Mouse (Mus musculus): ENCODE measurements around the gene Dcdc2a. TPM values are rescaled to one million over a fixed set of nuclear protein-coding genes. Genes with fewer than 3 reads are reported as not detected.

The Dcdc2a gene
- polyA plus RNA-seq, 1 experiment from 2014 or later, result 0.22 TPM

GRCm38 (mm10) chr13:25127806-25128205 is 72.0 kb downstream of the Dcdc2a start:
- Histone ChIP-seq H3K4me3 (replicated peaks) (no peak overlapping the region), H3K27ac (no peak overlapping the region), H3K4me2 (no peak overlapping the region), H3K27me3 (no peaks in the 10 kb centered on the region), H3K9me3 (replicated peaks) (no peaks in the 10 kb centered on the region), H3K9ac (no peak overlapping the region), H3K4me1 (replicated peaks) (no peaks in the 10 kb centered on the region), H3K36me3 (no peaks in the 10 kb centered on the region)
- ATAC-seq (ENCODE audit: low read depth) (no peak), DNase-seq (no peak)
- 76% methylated on average over 6 of the region's 6 CpGs for WGBS (ENCODE audit: insufficient replicate concordance)

- Histone ChIP-seq H3K36me3 (no peaks in the 10 kb centered on the region), H3K27me3 (no peaks in the 10 kb centered on the region), H3K9me3 (replicated peaks) (no peaks in the 10 kb centered on the region), H3K4me2 (no peak overlapping the region), H3K27ac (no peak overlapping the region), H3K4me3 (replicated peaks) (no peak overlapping the region), H3K9ac (no peak overlapping the region), H3K4me1 (replicated peaks) (no peaks in the 10 kb centered on the region)
- DNase-seq (no peak), ATAC-seq (ENCODE audit: low read depth) (no peak)
- 66% methylated on average over 9 of the region's 9 CpGs for WGBS (ENCODE audit: insufficient replicate concordance)
Observed at GRCm38 (mm10) chr13:25128766-25129165, 73.0 kb downstream of the Dcdc2a start.

GRCm38 (mm10) chr13:25143066-25143465 is 87.3 kb downstream of the Dcdc2a start:
- H3K9me3 ChIP-seq (replicated peaks), result no peaks in the 10 kb centered on the region
- H3K36me3 ChIP-seq, result no peaks in the 10 kb centered on the region
- H3K4me2 ChIP-seq, result no peak overlapping the region
- no peak overlapping the region for H3K27ac ChIP-seq
- H3K4me3 ChIP-seq (replicated peaks), result no peak overlapping the region
- 68% methylated on average over 3 of the region's 3 CpGs for WGBS (ENCODE audit: insufficient replicate concordance)
- no peaks in the 10 kb centered on the region for H3K27me3 ChIP-seq
- H3K9ac ChIP-seq, result no peak overlapping the region
- no peak for DNase-seq
- H3K4me1 ChIP-seq (replicated peaks), result no peaks in the 10 kb centered on the region
- no peak for ATAC-seq (ENCODE audit: low read depth)

GRCm38 (mm10) chr13:25144093-25144492 is 88.3 kb downstream of the Dcdc2a start:
- Histone ChIP-seq H3K4me2 (no peak overlapping the region), H3K4me1 (replicated peaks) (no peaks in the 10 kb centered on the region), H3K27me3 (no peaks in the 10 kb centered on the region), H3K4me3 (replicated peaks) (no peak overlapping the region), H3K27ac (no peak overlapping the region), H3K36me3 (no peaks in the 10 kb centered on the region), H3K9ac (no peak overlapping the region), H3K9me3 (replicated peaks) (no peaks in the 10 kb centered on the region)
- ATAC-seq (ENCODE audit: low read depth), result no peak
- DNase-seq, result no peak
- WGBS (ENCODE audit: insufficient replicate concordance), result 38% methylated on average over 2 of the region's 2 CpGs

- Histone ChIP-seq H3K36me3 (no peaks in the 10 kb centered on the region), H3K27ac (no peak overlapping the region), H3K4me1 (replicated peaks) (no peaks in the 10 kb centered on the region), H3K9me3 (replicated peaks) (no peaks in the 10 kb centered on the region), H3K4me3 (replicated peaks) (no peak overlapping the region), H3K27me3 (no peaks in the 10 kb centered on the region), H3K4me2 (no peak overlapping the region), H3K9ac (no peak overlapping the region)
- no peak for ATAC-seq (ENCODE audit: low read depth)
- WGBS (ENCODE audit: insufficient replicate concordance), result 43% methylated on average over 2 of the region's 2 CpGs
- DNase-seq, result no peak
Observed at GRCm38 (mm10) chr13:25146232-25146631, 90.4 kb downstream of the Dcdc2a start.

- ATAC-seq (ENCODE audit: low read depth) (no peak), DNase-seq (no peak)
- no peaks in the 10 kb centered on the region for H3K27me3 ChIP-seq
- no peak overlapping the region for H3K4me2 ChIP-seq
- 20% methylated on average over 17 of the region's 17 CpGs for WGBS (ENCODE audit: insufficient replicate concordance)
- H3K36me3 ChIP-seq, result no peaks in the 10 kb centered on the region
- no peak overlapping the region for H3K4me3 ChIP-seq (replicated peaks)
- H3K9me3 ChIP-seq (replicated peaks), result no peaks in the 10 kb centered on the region
- no peak overlapping the region for H3K9ac ChIP-seq
- H3K27ac ChIP-seq, result no peak overlapping the region
- no peaks in the 10 kb centered on the region for H3K4me1 ChIP-seq (replicated peaks)
Observed at GRCm38 (mm10) chr13:25150154-25150781, 94.5 kb downstream of the Dcdc2a start.

- WGBS (ENCODE audit: insufficient replicate concordance), result 43% methylated on average over 4 of the region's 4 CpGs
- no peak overlapping the region for H3K4me2 ChIP-seq
- H3K27me3 ChIP-seq, result no peaks in the 10 kb centered on the region
- no peak for ATAC-seq (ENCODE audit: low read depth)
- H3K36me3 ChIP-seq, result no peaks in the 10 kb centered on the region
- DNase-seq, result no peak
- H3K4me1 ChIP-seq (replicated peaks), result no peaks in the 10 kb centered on the region
- H3K27ac ChIP-seq, result no peak overlapping the region
- no peak overlapping the region for H3K4me3 ChIP-seq (replicated peaks)
- H3K9me3 ChIP-seq (replicated peaks), result no peaks in the 10 kb centered on the region
- H3K9ac ChIP-seq, result no peak overlapping the region
Observed at GRCm38 (mm10) chr13:25150861-25151260, 95.1 kb downstream of the Dcdc2a start.

- ATAC-seq (ENCODE audit: low read depth) (no peak), DNase-seq (no peak)
- Histone ChIP-seq H3K4me3 (replicated peaks) (no peak overlapping the region), H3K27me3 (no peaks in the 10 kb centered on the region), H3K9ac (no peak overlapping the region), H3K4me2 (no peak overlapping the region), H3K4me1 (replicated peaks) (no peaks in the 10 kb centered on the region), H3K36me3 (no peaks in the 10 kb centered on the region), H3K9me3 (replicated peaks) (no peaks in the 10 kb centered on the region), H3K27ac (no peak overlapping the region)
- 35% methylated on average over 2 of the region's 2 CpGs for WGBS (ENCODE audit: insufficient replicate concordance)
Observed at GRCm38 (mm10) chr13:25159917-25160316, 104.1 kb downstream of the Dcdc2a start.

GRCm38 (mm10) chr13:25160804-25161203 is 105.0 kb downstream of the Dcdc2a start:
- WGBS (ENCODE audit: insufficient replicate concordance), result 36% methylated on average over 2 of the region's 2 CpGs
- no peak overlapping the region for H3K4me2 ChIP-seq
- no peak for DNase-seq
- no peaks in the 10 kb centered on the region for H3K36me3 ChIP-seq
- no peak overlapping the region for H3K27ac ChIP-seq
- H3K9ac ChIP-seq, result no peak overlapping the region
- H3K9me3 ChIP-seq (replicated peaks), result no peaks in the 10 kb centered on the region
- no peak overlapping the region for H3K4me3 ChIP-seq (replicated peaks)
- H3K4me1 ChIP-seq (replicated peaks), result no peaks in the 10 kb centered on the region
- no peak for ATAC-seq (ENCODE audit: low read depth)
- no peaks in the 10 kb centered on the region for H3K27me3 ChIP-seq

GRCm38 (mm10) chr13:25162594-25162993 is 106.8 kb downstream of the Dcdc2a start:
- Histone ChIP-seq H3K36me3 (no peaks in the 10 kb centered on the region), H3K4me1 (replicated peaks) (no peaks in the 10 kb centered on the region), H3K27ac (no peak overlapping the region), H3K9me3 (replicated peaks) (no peaks in the 10 kb centered on the region), H3K27me3 (no peaks in the 10 kb centered on the region), H3K9ac (no peak overlapping the region), H3K4me2 (no peak overlapping the region), H3K4me3 (replicated peaks) (no peak overlapping the region)
- DNase-seq (no peak), ATAC-seq (ENCODE audit: low read depth) (no peak)
- 61% methylated on average over 3 of the region's 3 CpGs for WGBS (ENCODE audit: insufficient replicate concordance)

GRCm38 (mm10) chr13:25168891-25169290 is 113.1 kb downstream of the Dcdc2a start:
- no peaks in the 10 kb centered on the region for H3K9me3 ChIP-seq (replicated peaks)
- DNase-seq, result no peak
- H3K4me3 ChIP-seq (replicated peaks), result no peak overlapping the region
- no peaks in the 10 kb centered on the region for H3K4me1 ChIP-seq (replicated peaks)
- H3K36me3 ChIP-seq, result no peaks in the 10 kb centered on the region
- no peaks in the 10 kb centered on the region for H3K27me3 ChIP-seq
- H3K27ac ChIP-seq, result no peak overlapping the region
- no peak overlapping the region for H3K9ac ChIP-seq
- 60% methylated on average over 3 of the region's 3 CpGs for WGBS (ENCODE audit: insufficient replicate concordance)
- ATAC-seq (ENCODE audit: low read depth), result no peak
- H3K4me2 ChIP-seq, result no peak overlapping the region

- Histone ChIP-seq H3K36me3 (no peaks in the 10 kb centered on the region), H3K4me3 (replicated peaks) (no peak overlapping the region), H3K4me2 (no peak overlapping the region), H3K4me1 (replicated peaks) (no peaks in the 10 kb centered on the region), H3K27ac (no peak overlapping the region), H3K27me3 (no peaks in the 10 kb centered on the region), H3K9ac (no peak overlapping the region), H3K9me3 (replicated peaks) (no peaks in the 10 kb centered on the region)
- ATAC-seq (ENCODE audit: low read depth), result no peak
- no peak for DNase-seq
- WGBS (ENCODE audit: insufficient replicate concordance), result 69% methylated on average over 1 of the region's 1 CpGs
Observed at GRCm38 (mm10) chr13:25177835-25178234, 122.0 kb downstream of the Dcdc2a start.
